Mouse (Mus musculus) left cerebral cortex, adult 9 months (tissue): ENCODE measurements at regions not wholly inside any gene's neighbourhood (a gene's known extent, or its start where the extent isn't known, plus 50 kb on each side); places are given as distances from the start of the nearest gene placed in this dataset.

Experiments used
- DNase-seq, 2 experiments: peaks; one replicate each; pipeline ENCODE4 v3.0.0; 2022; ENCODE audit warnings: low spot score in 2 of 2

DNA sequence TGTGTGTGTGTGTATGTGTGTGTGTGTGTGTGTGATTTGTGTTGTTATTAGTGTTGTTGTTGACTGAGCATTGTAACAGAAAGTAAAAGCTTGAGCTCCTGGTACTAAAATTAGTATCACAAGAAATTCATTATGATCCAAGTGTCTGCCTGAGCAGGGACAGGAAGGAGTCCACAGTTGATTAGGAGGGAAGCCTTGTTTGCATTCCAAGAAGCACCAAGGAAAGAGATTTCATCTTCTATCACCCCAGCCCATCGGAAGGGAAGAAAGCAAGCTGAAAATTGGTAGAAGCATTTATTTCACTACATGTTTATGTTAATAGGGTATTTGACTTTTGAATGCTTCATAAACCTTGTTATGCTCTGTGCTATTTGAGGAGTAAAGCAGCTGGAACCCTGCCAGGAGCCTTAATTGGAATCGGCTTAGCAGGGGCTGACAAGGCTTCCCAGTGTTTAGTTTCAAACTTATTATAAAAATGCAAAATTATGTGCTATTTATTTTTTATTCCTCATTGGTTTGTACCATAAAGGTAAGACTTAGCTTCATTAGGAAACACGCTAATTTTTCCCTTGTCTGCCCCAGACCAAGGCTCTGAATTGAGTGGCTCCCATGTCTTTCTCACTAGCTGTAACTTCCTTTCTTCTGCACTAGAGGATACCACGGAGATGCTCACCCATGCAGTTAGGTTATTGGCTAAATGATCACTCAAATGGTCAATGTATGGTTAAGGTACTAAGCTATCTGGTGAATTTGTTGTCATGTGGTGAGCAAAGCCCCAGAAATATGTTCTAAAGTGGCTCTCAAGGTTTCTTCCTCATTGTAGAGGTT, 318.6 kb downstream of the Serpinb8 start:
- DNase-seq, result no peak

GRCm38 (mm10) chr1:107914671-107915590, 325.1 kb downstream of the Serpinb8 start:
- DNase-seq, result no peak

DNA sequence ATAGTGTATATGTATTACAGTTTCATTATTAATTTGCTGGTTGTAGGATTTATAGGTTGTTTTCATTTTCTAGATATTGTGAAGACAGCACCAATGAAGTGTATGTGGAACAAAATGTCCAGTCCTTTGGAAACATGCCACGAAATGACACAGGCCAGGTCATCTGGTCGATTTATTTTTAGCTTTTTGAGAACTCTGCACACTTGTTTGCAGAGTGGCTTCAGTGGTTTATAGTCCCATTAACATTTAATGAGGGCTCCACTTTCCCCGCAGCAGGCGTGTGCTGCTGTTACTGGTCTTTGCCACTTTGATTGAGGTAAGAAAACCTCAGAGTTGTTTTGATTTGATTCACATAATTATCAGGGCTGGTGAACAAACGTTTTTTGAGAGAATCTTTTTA, 327.2 kb downstream of the Serpinb8 start:
- DNase-seq, result no peak

DNA sequence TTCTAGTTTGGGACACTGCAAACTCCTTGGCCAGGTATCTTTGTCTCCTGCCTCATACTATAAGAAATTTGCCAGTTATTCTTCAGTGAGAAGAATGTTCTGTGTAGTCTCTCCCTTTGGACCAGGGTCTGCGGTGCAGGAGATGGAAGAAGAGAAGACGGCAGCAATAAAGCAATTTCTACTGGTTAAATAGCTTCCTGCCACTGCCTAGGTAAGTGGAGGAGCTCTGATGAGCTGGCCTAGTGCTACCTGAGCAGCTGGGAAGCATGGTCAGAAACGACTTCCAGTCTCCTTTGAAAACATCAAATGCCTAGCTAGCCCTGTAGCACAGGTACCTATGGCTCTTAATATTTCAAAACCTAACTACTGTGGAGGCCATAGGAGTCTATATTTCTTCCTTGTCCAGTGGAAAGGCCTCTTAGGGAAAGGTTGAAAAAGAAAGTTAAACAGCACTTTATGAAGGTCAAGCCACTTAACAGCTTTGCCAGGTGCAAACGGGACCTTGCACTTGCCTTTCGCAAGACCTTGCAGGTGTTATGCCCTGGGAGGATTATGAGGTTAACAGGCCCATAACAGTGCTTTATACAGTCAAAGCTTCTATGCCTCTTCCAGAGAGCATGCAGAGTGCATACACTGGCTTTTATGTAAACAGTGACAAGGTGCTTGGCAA, 351.9 kb downstream of the Serpinb8 start:
- no peak for DNase-seq

GRCm38 (mm10) chr1:107946204-107946939, 356.6 kb downstream of the Serpinb8 start:
- DNase-seq, result no peak

DNA sequence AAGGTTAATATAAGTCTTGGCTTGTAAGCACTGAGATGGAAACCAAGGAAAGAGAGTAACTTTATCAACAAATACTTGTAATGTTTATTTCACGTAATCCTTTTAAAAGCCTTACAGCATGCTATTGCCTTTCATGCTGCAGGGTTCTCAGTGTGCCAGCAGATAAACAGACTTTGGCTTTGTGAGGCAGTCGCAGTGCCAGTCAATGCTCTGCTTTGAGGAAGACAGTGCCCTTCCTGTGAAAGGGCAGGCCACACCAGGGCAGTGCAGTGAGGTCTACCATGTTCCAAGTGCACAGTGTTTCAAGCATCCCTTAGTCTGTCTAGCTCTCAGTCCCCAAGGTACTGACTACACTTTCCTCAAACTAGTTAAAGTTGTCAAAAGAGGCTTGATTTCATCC, 360.6 kb downstream of the Serpinb8 start:
- no peak for DNase-seq

- no peak for DNase-seq
Observed at GRCm38 (mm10) chr1:107961009-107961408, 371.2 kb downstream of the Serpinb8 start.

GRCm38 (mm10) chr1:107975626-107976335, 386.0 kb downstream of the Serpinb8 start:
- DNase-seq, result no peak

DNA sequence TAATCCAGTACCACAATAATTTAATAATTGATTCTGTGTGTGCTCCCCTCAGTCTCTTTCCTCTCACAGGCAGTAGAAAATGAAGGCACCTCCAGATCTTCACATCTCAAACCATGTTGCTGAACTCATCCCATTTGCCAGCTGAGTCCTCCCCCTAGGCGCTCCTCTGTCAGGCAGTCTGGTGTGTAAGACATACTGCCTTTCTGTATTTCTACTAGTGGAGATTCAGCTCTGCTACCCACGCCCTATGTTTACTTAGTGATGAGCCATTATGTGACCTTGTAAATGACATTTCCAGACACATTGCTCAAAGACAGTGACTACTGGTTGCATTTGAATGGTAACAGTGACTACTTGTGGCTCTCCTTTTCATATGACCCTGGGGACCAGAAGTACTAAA, 387.9 kb downstream of the Serpinb8 start:
- DNase-seq, result no peak

DNA sequence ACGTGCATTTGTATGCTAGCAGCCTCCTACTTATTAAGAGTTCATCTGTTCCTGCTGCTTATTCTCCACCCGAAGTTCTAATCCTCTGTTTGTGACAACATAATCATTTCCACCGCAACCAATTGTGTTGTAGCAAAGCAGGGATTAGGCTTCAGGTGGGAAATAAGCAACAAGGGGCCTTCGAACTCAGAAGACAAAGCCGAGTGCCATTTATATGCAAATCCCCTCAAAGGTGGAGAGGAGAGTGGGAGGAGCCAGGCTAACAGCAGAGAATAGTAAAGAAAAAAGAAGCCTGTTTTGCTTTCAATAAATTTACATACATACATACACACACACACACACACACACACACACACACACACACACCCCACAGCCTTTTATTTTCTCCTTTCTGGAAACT, 388.6 kb downstream of the Serpinb8 start:
- no peak for DNase-seq

- DNase-seq, result peak in 1 of 2 experiments; percentile 3
Observed at GRCm38 (mm10) chr1:107985646-107986045, 395.8 kb downstream of the Serpinb8 start.

GRCm38 (mm10) chr1:107988076-107988475, 398.3 kb downstream of the Serpinb8 start:
- no peak for DNase-seq

DNA sequence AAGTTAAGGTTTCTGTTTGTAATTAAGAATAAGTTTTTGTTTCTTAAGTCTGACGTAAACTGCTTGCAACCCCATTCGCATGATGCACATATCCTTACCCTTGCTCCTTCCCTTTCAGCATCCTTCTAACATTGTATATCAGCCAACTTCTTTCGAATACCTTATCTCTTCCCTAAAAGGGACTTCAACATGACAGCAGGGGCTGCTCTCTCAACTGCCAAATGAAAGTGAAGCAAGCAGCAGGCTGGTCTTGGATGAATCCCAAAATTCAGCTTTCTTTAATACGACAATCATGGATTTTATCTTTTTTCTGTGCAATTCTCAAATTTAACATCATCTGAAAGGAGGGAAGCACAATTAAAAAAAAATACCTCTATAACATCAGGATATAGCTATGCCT, 403.2 kb downstream of the Serpinb8 start:
- DNase-seq, result no peak

DNA sequence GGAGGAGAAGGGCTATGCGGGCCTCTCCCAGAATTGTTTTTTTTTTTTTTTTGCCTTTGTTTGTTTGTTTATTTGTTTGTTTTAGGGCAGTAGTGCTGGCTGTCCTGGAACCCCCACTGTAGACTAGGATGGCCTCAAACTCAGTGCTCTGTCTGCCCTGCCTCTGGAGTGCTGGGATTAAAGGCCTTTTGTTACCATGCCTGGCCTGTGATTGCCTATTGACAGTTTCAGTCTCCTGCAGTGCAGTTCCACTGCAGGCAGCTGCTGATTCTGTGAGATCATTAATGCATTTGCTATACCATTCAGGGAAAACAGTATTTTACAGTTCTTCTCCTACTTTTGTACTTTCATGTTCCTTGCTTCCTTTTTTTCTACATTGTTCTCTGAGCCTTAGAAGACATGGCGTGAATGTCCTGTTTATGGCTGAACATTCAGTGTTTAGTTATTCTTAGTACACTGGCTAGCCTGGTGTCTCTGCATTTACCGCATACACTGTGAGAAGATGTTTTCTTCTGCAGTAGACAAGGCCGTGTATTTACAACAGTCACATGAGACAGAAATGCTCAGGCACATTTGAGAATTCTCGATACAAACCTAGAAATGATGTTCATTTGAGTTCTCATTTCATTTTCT, 434.0 kb downstream of the Serpinb8 start:
- no peak for DNase-seq

GRCm38 (mm10) chr1:108024705-108025104, 434.9 kb downstream of the Serpinb8 start:
- no peak for DNase-seq

- DNase-seq, result no peak
Observed at GRCm38 (mm10) chr1:108026461-108026860, 436.7 kb downstream of the Serpinb8 start.

GRCm38 (mm10) chr1:108046194-108046593, 456.4 kb downstream of the Serpinb8 start:
- no peak for DNase-seq

- no peak for DNase-seq
Observed at GRCm38 (mm10) chr1:108046857-108047714, 457.3 kb downstream of the Serpinb8 start.

GRCm38 (mm10) chr1:108094622-108095021, 504.8 kb downstream of the Serpinb8 start:
- no peak for DNase-seq
